Mouse (Mus musculus) adrenal gland, postnatal 10 days (tissue): Measurements from ENCODE around the gene Theg. TPM values are rescaled to one million over a fixed set of nuclear protein-coding genes. Genes with fewer than 3 reads are reported as not detected.
A peak's percentile ranks its signal among the peaks of the same experiment; 100 is the strongest.

Experiments used
- DNase-seq: peaks from one replicate; pipeline ENCODE4 v3.0.0; 2021; ENCODE audit warnings: mixed read lengths
- total RNA-seq, 2 experiments: library from RNA; stranded (reverse); gene quantifications; 2 replicates each; pipeline ENCODE4 v1.2.3; 2021

Theg gene
- total RNA-seq, 2 experiments from 2014 or later = not detected

DNA sequence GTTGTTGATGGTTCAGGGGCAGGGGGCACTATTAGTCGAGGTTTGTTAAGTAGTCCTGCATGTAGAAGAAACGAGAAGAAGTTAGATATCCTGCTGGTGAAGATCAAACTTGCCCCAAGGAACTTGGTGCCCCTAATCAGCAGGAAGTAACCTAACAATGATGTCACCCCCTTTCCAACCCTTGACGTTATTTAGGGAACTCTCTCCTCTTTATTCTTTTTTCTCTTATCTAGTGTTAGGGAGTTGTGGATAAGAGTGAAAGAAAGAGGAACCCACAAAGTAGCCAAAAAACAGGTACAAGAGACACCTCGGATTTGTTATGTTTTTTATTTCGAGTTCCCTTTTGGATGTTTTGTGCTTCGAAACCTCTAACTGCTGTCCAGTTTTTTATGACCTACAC, 7.0 kb upstream of the Theg start:
- no peak for DNase-seq

DNA sequence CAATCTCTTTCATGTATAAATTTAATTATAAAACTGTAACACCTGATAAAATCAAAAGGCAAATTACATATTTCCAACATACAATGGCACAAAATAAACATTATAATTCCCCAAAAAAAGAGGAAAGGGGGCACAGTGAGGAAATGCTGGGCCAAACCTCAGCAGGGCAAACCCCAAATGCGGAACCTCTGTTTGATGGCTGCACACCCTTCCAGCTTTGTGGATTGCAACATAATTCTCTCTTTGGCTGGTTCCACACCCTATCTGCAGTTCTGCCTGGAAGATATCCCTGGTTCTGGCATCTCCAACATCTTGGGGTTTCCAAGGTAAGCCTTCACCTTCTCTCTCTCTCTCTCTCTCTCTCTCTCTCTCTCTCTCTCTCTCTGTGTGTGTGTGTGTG, 3.6 kb upstream of the Theg start:
- DNase-seq = no peak

DNA sequence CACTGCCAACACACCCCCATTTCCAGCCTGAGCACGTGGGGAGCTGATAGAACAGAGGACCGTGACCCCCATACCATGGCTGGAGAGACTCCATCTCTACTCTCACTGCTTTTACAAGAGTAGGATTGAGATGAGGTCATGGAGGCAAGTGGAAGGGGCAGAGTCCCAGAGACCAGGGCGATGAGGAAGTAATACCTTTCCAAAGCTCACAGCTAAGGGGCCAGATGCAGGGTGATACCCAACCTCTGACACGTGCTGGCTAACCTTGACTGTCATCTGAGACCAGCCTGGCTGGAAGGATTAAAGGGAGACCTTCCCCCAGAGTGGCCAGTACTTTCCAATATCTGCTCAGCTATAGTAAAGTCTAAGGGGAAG, 608 bp upstream of the Theg start:
- no peak for DNase-seq

DNA sequence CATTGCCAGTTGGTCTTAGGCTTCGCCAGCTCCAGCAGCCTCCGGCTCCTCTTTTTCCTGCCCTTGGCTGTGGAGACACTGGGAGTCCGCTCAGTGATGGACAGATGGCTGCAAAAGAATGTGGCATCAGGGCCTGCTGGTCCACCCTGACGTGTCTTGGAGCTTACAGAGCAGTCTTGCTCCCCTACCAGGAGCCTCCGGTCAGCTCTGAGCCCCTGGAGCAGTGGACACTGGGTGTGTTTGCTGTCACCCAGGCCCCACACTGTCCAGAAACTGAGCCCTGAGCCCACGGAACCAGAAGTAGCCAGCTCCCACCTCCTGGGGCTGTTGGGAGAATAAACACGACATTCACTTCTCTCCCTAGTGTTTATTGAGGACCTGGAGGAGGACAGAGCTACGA, 888 bp downstream of the Theg start:
- DNase-seq = no peak

DNA sequence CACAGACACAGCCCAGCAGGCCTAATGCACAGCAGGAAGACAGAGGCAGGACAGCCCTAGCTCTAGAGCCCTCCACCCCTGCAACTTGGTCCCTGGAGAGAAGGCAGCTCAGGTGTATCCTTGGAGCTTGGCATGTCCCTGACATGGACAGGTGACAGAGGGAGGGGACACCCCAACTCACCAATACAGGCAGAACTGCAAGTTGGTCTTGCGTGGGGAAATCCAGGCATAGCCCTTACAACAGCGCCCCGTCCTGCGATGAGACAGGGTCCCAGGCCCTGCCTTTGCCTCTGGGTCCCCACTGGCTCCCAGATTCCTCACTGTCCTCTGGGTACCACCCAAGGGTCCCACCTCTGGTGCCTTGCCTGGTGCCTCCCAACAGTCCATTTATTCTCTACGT, 1.4 kb downstream of the Theg start:
- no peak for DNase-seq

DNA sequence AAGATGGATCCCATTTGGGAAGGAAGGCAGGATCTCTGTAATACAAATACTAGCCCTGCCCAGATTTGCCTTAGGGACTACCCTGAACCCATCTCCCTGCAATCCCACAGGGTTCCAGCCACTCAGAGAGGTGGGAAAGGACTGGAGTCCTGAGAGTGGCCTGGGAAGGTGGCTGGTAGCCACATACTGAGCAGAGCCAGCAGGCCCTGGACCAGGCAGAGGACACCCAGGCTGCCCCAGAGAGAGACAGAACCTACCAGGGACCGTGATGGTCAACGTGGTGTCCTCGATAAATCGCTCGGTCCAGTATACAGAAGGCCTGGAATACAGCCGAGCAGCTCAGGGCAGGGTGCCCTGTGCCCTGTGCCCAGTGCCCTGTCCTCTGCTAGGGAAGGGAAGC, 2.0 kb downstream of the Theg start:
- DNase-seq = no peak

DNA sequence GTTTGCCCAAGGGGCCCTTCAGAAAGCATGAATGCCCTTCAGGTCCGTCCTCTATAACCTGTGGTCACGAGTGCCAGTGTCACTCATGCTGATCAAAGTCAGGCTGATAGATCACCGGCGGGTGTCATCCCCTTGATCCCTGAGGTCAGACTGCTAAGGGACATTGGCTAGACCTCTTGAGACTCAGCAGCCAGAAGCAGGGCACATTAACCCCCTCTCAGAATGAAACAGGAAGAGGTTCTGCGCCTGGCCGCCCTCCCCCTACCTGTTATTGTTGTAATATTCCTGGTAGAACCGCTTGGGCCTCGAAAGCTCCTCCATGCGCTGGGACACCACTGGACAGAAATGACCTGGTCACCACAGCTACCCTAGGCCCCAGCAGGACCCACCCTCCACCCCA, 2.7 kb downstream of the Theg start:
- DNase-seq = no peak

DNA sequence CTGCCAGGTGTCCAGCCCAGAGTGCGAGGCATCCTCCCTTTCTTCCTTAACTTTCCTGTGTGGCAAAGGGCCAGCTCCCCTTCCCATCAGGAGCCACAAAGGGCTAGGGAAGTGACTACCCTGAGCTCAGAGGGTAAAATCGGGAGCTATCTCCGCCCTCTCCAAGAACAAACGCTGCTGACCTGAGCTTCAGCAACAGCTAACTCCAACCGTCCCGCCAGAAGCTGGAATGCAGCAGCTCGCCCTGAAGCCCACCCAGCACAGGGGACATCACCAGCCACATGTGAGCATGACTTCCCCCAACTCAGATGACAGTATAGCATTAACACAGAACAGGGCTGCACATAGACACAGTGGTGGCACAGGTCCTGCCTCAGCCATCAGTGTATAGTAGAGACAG, 3.1 kb downstream of the Theg start:
- DNase-seq = no peak

DNA sequence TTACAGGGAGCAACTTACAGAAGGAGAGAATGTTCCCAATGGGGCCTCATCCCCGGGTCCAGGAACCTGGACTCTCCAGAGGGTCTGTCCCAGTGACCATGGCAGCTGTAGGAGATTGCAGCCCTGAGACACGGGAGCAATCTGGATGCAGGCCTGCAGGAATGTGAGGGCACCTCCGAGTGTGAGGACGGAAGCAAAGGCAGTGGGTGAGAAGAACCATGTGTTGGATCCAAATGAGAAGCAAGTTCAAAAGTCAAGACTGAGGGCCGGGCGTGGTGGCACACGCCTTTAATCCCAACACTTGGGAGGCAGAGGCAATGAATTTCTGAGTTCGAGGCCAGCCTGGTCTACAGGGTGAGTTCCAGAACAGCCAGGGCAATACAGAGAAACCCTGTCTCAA, 5.6 kb downstream of the Theg start:
- no peak for DNase-seq

DNA sequence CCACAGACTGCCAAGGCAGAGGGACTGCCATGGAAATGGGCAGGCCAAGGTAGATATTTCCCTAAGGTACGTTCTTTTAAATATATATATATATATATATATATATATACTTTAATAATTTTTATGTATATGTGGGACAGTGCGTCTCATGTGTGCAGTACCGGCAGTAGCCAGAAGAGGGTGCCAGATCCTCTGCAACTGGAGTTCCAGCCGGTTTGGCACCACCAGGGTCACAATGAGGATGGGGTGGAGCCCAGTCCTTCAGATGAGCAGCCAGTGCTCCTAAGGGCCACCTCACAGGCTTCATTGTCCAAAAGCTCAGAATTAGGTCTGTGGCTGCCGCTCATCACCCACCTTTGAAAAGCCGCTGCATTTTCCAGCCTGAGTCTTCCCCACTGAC, 6.3 kb downstream of the Theg start:
- peak; percentile 57 for DNase-seq

DNA sequence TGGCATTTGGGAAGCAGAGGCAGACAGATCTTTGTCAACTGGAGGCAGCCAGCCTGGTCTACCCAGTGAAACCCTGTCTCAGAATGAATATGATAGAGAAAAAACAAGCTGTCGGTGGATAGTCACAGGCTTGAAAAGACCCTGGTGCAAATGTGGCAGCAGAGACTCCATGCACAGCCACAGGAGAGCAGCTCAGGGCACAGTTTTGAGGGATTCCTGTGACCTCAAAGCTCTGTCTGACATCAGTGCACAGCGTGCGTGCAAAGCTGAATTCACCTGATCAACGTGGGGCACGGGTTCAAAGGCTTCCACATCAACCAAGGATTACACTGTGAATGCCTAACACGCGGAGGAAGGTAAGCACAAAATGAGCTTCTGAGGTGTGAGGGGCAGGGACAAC, 6.8 kb downstream of the Theg start:
- no peak for DNase-seq

DNA sequence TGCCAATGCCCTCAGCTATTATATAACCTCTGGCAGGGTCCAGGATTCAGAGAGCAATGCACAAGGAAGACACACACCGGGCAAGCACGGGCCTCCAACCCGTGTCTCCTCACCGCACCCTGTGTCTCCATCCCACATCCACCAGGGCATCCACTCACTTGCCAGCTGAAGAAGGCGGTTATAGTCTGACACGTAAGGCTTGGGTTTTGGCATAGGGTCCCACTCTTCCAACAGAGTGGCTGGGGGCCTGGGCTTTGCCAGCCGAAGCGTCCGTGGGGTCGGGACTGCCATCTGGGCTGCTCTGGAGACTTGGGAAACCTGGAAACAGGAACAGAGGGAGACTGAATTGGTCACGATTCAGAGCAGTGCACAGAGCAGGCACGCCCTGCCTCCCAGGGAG, 7.3 kb downstream of the Theg start:
- no peak for DNase-seq

DNA sequence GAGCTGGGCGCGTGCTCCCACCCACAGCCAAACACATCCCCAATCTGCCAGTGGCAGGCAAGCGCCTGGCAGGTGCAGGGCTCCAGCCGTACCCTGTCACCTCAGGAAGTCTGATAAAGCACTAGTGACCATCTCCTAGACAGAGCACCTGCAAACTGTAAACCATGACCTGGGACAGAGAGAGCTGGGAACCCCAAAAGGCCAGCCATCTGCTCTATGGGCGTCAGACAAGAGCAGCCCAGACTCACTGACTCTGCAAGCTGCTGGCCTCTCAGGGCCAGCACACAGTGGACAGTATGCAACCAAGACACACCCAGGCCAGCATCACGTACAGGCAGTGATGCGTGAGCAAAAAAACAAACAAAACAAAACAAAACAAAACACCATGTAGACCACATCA, 8.2 kb downstream of the Theg start:
- DNase-seq = no peak

DNA sequence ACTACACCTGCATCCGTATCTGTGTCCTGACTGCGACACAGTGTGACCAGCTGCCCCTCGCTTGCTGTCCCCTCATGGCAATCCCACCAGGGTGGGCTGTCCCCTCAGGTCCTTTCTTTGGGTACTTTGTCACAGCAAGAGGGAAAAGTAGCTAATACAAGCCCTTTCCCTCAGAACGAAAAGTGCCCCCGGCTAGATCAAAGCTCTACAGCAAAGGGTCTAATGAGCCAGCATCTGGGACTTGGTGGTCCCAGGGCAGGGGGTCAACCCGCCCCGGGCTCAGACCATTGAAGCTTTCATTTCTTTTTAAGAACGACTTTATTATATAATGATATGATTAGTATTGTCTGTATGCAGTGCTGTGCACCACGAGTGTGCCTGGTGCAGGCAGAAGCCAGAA, 8.9 kb downstream of the Theg start:
- no peak for DNase-seq

DNA sequence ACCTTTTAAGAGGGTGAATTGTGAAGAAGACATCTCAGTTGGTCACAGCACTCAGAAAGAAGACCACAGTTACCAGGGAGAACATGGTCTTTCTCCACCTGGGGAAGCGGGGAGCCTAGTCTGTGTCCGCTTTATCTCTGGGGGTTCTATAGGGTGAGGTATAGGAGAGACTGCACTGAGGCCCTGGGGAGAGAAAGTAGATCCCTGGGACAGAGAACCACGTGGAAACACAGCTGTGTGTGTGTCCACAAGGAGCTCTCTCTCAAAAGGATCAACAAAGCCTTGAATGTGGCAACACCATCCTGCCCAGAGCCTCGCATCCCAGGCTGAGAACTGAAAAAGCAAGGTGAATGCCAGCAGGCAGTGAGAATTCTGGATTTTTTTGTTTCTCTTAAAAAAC, 9.8 kb downstream of the Theg start:
- no peak for DNase-seq

DNA sequence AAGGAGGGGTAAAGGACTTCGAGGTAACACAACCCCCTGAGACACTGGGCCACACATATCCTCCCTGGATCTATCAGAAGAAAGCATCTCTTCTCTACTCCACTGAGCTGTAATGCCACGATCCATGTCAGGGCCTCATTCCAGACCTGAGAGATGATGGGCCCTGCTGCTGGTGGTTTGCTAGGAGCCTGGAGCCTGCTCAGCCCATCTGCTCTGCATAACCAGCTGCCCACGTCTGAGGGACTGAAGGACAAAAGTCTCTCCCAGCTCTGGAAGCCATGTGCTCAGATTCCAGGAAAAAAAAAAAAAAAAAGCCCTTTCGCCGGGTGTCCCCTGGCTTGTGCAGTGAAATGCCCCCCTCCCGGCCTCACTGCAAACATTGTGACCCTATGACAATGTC, 11.4 kb downstream of the Theg start:
- no peak for DNase-seq

DNA sequence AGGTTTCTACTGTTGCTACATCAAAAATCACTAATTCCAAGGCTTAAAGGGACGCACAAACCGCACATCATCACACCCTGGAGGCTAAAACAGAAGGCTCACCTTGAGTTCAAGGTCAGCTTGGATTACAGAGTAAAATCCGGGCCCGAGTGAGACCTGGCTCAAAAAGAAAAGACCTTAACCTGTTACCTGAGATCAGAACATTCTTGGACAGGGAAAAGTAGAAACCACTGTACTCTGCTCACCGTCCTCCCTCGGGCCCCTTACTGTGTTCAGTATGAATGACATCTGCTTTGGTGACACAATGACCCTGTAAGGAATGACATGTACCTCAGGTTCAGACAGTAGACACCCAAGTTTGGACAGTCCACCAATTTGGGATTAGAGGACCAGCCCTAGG, 12.3 kb downstream of the Theg start:
- no peak for DNase-seq

DNA sequence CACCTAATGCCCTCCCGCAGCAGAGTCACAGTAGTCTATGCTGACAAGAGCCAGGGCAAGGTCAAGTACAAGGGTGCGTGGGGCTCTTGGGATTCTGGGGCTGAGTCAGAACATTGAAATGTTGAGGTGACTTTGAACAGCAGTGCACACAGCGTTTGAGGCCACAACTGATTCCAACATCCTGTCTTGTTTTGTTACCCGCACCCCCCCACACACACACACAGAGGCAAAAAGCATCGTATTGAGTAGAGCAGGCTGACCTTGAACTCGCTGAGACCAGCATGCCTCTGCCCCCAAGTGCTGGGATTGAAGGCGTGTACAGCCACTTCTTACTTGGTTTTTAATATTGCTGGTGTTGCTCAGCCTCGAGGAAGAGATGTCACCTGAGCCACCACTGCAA, 12.8 kb downstream of the Theg start:
- DNase-seq = no peak

DNA sequence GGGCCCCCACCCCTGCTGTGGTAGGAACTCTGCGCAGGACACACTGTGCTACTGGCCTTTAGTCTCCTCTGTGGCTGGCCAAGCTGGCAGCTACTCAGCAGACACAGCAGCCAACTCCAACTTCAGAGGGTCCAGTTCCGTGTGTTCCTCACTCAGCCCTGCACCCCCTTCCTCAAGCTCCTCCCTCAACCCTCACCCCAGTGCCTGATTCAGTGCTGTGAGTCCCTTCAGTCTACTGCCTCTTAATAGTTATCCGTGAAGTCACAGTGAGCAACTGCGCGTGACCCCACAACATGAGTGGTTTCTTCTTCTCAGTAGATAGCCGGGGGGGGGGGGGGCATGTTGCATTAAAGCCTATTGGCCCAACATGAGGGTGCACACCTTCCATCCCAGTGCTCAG, 13.5 kb downstream of the Theg start:
- no peak for DNase-seq

DNA sequence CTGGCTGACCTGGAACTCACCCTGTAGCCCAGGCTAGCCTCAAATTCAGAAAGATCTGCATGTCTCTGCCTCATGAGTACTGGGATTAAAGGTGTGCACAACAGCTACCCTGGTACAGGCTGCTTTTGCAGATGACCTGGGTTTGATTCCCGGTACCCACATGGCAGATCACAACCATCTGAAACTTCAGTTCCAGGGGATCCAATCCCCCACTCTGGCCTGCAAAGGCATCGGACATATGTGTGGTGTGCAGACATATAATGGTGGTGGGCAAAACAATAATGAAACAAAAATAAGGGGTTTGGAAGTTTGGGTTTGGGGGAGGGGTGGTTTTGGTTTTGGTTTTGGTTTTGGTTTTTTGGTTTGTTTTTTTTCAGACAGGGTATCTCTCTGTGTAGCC, 15.8 kb downstream of the Theg start:
- no peak for DNase-seq

DNA sequence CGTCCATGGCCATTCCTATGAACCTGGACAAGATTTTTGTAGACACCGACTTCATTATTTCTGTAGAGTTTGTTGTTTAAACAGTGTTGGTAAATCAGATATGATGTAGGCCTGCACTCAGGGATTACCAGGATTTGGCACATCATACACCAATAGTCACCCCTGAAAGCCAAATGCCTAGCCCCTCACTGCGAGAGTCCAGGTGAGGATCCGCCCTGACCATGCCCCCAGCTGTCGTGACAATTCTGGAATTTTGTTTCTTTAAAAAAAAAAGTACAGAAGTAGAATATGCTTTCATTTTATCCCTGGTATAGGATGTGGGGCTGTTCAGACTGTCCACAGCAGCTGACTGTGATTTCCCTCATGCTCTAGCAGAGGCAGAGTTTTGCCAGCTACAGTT, 17.2 kb downstream of the Theg start:
- no peak for DNase-seq

DNA sequence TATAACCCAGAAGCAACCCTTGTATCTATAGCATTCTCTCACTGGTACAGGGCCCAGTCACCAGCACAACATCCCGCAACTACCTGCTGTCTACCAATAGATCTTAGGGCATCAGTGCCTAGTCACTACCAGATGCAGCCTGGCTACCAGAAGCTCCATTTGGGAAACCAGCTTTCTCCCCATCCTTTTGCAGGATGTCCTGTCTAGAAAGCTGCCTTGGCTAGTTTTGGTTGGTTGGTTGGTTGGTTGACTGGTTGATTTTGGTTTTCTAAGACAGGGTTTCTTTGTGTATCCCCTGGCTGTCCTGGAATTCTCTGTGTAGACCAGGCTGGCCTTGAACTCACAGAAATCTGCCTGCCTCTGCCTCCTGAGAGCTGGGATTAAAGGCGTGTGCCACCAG, 27.4 kb downstream of the Theg start:
- DNase-seq = no peak

DNA sequence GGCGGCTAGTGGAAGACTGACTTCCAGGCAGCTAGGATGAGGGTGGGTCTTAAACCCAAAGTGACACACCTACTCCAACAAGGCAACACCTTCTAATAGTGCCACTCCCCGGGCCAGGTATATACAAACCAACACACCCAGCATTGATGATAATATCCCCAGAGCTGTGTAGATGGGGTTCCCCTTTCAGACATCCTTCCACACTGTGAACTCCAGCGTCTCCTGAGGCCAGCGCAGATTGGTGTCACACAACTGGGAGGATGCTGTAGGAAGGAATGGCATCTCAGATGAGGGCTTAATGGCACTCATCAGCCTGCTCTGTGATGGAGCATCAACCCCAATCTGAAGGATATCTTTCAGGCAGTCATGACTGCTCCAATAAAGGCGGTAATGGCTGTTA, 29.6 kb downstream of the Theg start:
- DNase-seq = no peak

DNA sequence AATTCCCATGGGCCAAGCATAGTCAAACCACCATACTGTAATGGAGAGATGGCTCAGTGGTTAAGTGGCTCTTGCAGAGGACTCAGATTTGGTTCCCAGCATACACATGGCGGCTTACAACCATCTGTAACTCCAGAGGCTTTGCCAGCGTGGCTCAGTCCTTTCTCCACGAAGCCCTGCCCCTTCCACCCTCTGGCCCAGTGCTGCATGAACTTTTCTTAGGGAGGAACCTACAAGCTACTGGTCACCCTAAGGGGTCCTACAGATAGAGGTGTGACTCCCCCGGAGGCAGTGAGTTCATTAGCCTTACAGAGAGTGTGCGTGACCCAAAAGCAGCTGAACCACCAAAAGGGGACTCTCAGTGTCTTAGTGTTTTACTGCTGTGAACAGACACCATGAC, 30.2 kb downstream of the Theg start:
- DNase-seq = no peak

DNA sequence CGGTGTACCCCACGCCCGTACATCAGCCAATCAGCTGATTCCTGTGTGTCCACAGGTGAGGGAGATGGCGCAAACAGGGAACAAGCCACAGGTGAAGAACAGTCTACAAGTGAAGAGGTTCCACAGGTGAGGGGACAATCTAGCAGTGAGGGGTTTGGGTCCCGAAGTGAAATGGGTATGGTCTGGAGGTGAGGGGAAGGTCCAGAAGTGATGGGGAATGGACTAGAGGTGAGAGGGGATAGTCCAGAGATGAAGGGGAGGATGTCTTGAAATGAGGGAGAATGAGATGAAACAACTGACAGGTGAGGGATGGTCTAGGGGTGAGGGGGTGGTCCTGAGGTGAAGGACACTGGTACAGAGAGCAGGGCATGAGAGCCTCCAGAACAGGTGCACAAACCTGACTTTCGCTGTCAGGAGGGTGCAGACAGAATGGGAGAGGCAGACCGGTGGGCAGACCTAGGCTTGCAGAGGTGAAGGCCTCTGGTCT, 31.9 kb downstream of the Theg start:
- DNase-seq = no peak
